Mouse (Mus musculus) small intestine, adult 2 months (tissue): ENCODE results near the gene Harbi1. TPM values are rescaled to one million over a fixed set of nuclear protein-coding genes. Genes with fewer than 3 reads are reported as not detected.

Experiments
- H3K27ac ChIP-seq: fragments of 200-500 bp; 2 replicates; pipeline ENCODE4 v1.5.1; 2012; ENCODE audit warnings: low read depth, low read length, control low read depth, inconsistent platforms; ENCODE audit not compliant: insufficient read depth
- H3K27me3 ChIP-seq: fragments of 200-500 bp; 2 replicates; pipeline ENCODE4 v1.6.1; 2012; ENCODE audit warnings: mild to moderate bottlenecking, moderate library complexity, low read length, inconsistent platforms; ENCODE audit not compliant: control insufficient read depth, insufficient read depth
- H3K36me3 ChIP-seq: fragments of 200-500 bp; 2 replicates; pipeline ENCODE4 v1.6.1; 2012; ENCODE audit warnings: mild to moderate bottlenecking, low read length, control low read depth, inconsistent platforms; ENCODE audit not compliant: control insufficient read depth, insufficient read depth
- H3K4me1 ChIP-seq: fragments of 200-500 bp; 2 replicates; pipeline ENCODE4 v1.6.1; 2012; ENCODE audit warnings: low read length, inconsistent platforms, mixed read lengths; ENCODE audit not compliant: control insufficient read depth, insufficient read depth, insufficient read length
- H3K4me3 ChIP-seq: fragments of 200-500 bp; 2 replicates; pipeline ENCODE4 v1.5.1; 2012; ENCODE audit warnings: low read depth, mild to moderate bottlenecking, control low read depth, inconsistent platforms, low read length, moderate library complexity
- CTCF ChIP-seq: fragments of 200-500 bp; IDR thresholded peaks from 2 replicates; pipeline ENCODE4 v1.5.1; 2012; ENCODE audit warnings: low read depth, mild to moderate bottlenecking, control low read depth, inconsistent platforms, low read length, moderate library complexity, mixed read lengths; ENCODE audit not compliant: insufficient replicate concordance, insufficient read length; ENCODE audit errors: extremely low read depth
- POLR2A ChIP-seq: fragments of 200-500 bp; IDR thresholded peaks from 2 replicates; pipeline ENCODE4 v1.6.1; 2012; ENCODE audit warnings: low read depth, mild to moderate bottlenecking, control low read depth, inconsistent platforms, low read length, moderate library complexity
- WGBS: fragments of 180-500 bp; shearing (Covaris S2); methylation state at CpG from one replicate; pipeline ENCODE4 v1.1.7; 2018; 5-methylcytosine and 5-hydroxymethylcytosine counted together
- polyA plus RNA-seq: library from polyadenylated mRNA; depleted of rRNA; stranded (reverse); fragments of >200 nt; gene quantifications from 2 replicates; pipeline ENCODE4 v1.2.3, GENCODE M21; 2012; rRNA removed

Harbi1 gene
- 1.5 and 1.9 TPM in 2 replicates for polyA plus RNA-seq

DNA sequence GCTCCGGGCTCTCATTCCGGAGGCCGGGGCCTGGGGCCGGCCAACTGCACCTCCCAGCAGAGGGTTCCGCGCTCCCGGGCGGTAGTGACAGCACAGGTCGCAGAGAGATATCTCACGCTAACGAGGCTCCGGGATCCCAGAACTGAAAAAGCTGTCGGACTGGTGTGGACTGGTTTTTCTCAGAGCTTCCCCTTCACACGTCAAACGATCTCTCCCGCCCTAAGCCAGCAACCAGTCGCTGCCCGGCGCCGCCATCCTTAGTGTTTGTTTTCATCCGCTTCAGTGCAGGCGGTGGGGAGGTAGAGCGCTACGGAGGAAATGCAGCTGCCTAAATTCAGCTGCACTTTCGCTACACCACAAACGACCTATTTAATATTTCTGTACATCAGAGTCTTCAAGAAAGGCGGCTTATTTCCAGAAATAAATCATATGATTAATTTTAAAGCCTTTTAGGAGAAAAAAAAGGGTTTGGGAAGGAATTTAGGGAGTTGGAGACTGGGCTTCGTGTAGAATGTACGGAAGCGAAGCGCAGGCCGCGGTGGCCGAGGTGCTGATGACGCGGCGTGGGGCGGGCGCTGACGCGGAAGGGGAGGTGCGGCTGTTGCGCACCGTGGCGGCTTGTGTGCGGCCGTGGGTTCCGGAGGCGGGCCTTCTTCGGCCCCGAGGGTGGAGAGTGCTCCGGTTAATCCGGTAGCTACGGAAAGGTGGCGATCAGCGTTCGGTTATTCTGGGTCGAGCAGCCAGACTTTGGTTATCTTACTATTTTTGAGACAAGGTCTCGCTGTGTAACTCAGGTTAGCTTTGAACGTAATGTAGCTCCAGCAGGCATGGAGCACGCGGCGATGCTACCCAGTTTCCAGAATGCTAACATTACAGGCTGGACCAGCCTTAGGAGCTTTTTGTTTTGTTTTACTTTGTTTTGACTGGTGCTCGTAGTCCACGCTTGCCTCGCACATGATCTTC is at the start of gene Harbi1, which contains the start of gene Atg13:
Harbi1 (plus strand) TSS at position 581 of the 963 bp plus-strand sequence.
Atg13 (minus strand) TSS at position 305 of the 963 bp plus-strand sequence.
- under 1% methylated on average over 66 of the region's 66 CpGs for WGBS

GRCm38 (mm10) chr2:91660981-91661380 is 49.7 kb upstream of the Harbi1 start:
- no peak for TF ChIP-seq POLR2A
- TF ChIP-seq CTCF = no peak
- H3K4me3 ChIP-seq = no peak overlapping the region
- WGBS = 75% methylated on average over 6 of the region's 6 CpGs
- peaks cover 77% of the 10 kb centered on the region for H3K36me3 ChIP-seq
- peaks cover 13% of the 10 kb centered on the region for H3K4me1 ChIP-seq
- H3K27ac ChIP-seq = peak overlapping the region; percentile 54
- H3K27me3 ChIP-seq = no peaks in the 10 kb centered on the region

More for the DNA sequence above, at the start of gene Harbi1, which contains the start of gene Atg13:
- peak within 1 kb of the TSS; percentile 90 for H3K4me3 ChIP-seq
- peaks cover 5% of the 10 kb centered on the region for H3K4me1 ChIP-seq
- H3K27me3 ChIP-seq = no peaks in the 10 kb centered on the region
- TF ChIP-seq CTCF = no peak
- peak; percentile 76 for TF ChIP-seq POLR2A
- H3K27ac ChIP-seq = peak within 1 kb of the TSS; percentile 69
- H3K36me3 ChIP-seq = peaks cover 2% of the 10 kb centered on the region; the same call in 1 of the 2 replicates

DNA sequence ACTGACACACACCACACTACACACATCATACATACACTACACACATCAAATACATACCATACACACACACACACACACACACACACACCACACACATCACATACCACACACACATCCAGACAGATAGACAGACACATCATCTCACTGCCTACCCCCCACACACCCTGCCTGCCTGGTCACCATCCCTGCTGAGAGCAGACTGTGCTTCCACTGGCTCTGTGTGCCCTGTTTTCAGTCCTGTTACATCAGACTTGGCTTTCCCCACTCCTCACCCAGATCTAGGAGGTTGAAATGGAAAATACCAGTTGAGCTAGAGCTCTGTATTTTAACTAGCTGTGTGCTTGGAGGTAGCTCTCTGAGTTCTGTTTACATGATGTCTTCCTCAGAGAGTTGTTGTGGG is 45.9 kb upstream of the Harbi1 start:
- H3K36me3 ChIP-seq = peaks cover 68% of the 10 kb centered on the region

GRCm38 (mm10) chr2:91666386-91666910 is 44.2 kb upstream of the Harbi1 start:
- Histone ChIP-seq H3K27me3 (no peaks in the 10 kb centered on the region), H3K27ac (peak overlapping the region; percentile 50; the same call in 1 of the 2 replicates), H3K4me3 (no peak overlapping the region), H3K36me3 (peaks cover 77% of the 10 kb centered on the region), H3K4me1 (peaks cover 13% of the 10 kb centered on the region)
- TF ChIP-seq CTCF = no peak
- no peak for TF ChIP-seq POLR2A
- 80% methylated on average over 6 of the region's 6 CpGs for WGBS

More for the DNA sequence above, 45.9 kb upstream of the Harbi1 start:
- Histone ChIP-seq H3K4me3 (no peak overlapping the region), H3K4me1 (peaks cover 13% of the 10 kb centered on the region), H3K27ac (no peak overlapping the region), H3K27me3 (no peaks in the 10 kb centered on the region)
- TF ChIP-seq POLR2A = no peak
- TF ChIP-seq CTCF = no peak

GRCm38 (mm10) chr2:91667747-91668146 is 42.9 kb upstream of the Harbi1 start:
- Histone ChIP-seq H3K27ac (peak overlapping the region; percentile 68; the same call in 1 of the 2 replicates), H3K27me3 (no peaks in the 10 kb centered on the region), H3K4me1 (peaks cover 10% of the 10 kb centered on the region; the same call in 1 of the 2 replicates), H3K36me3 (peaks cover 75% of the 10 kb centered on the region), H3K4me3 (no peak overlapping the region)
- TF ChIP-seq POLR2A = no peak
- no peak for TF ChIP-seq CTCF
- WGBS = 61% methylated on average over 2 of the region's 2 CpGs

DNA sequence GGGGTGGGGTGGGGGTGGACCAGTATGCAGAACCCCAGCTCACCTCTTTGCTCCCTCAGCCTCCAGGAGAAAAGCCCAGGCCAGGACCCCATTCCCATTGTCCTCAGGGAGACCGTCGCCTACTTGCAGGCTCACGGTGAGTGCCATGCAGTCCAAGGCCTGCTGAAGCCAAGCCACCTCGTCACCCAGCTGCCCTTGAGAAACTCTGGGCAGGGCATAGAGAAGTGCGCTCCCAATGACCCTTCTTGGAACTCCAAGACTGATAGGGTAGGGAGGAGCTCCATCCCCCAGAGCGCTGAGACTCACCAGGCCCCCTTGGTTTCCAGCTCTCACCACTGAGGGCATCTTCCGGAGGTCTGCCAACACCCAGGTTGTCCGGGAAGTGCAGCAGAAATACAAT is 41.3 kb upstream of the Harbi1 start:
- Histone ChIP-seq H3K27ac (no peak overlapping the region), H3K36me3 (peaks cover 71% of the 10 kb centered on the region), H3K27me3 (no peaks in the 10 kb centered on the region), H3K4me1 (peaks cover 10% of the 10 kb centered on the region; the same call in 1 of the 2 replicates), H3K4me3 (no peak overlapping the region)
- TF ChIP-seq CTCF = no peak
- no peak for TF ChIP-seq POLR2A
- WGBS = 94% methylated on average over 8 of the region's 8 CpGs

- 48% methylated on average over 6 of the region's 6 CpGs for WGBS
- Histone ChIP-seq H3K4me3 (no peak overlapping the region), H3K27me3 (no peaks in the 10 kb centered on the region), H3K36me3 (peaks cover 68% of the 10 kb centered on the region), H3K27ac (peak overlapping the region; percentile 31; the same call in 1 of the 2 replicates), H3K4me1 (peaks cover 10% of the 10 kb centered on the region; the same call in 1 of the 2 replicates)
- no peak for TF ChIP-seq POLR2A
- TF ChIP-seq CTCF = no peak
These were observed 40.6 kb upstream of the Harbi1 start for GRCm38 (mm10) chr2:91670038-91670437.
